Mouse (Mus musculus): ENCODE results near the gene 4930404N11Rik.
A peak's percentile ranks its signal among the peaks of the same experiment; 100 is the strongest.

DNA sequence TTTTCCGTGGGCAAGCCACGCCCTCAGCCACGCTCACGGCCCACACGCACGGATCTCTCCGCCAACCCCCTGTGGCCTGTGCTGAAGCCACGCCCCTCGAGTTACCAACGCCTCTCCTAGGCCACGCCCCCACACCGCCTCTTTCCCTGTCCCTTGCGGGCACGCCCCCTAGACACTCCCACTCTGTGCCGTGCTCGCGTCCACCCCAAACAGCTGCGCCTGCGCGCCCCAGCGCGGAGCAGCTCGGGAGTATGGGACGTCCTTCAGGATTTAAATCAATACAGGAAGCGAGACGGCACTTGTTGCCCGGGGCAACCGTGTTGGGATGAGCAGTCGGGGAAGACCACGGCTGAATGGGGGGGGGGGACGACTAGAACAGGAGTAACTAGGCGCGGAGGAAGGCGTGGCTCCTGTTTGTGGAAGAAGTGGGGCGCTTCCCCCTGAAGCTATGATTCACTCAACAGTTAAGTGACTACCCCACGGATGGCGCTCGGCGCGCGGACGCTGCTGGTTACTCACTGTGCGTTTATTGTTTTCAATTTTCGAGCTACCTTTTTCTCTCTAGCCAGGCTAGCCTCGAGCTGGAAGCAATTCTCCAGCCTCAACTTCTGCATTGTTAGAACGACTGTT, 13.1 kb upstream of the 4930404N11Rik start:
- 0 out of 2 replicates have a peak, but pooled peaks have one; percentile 23 for TF ChIP-seq CTCF (IDR thresholded peaks at IDR 0.05; ENCODE audit: low read depth)
- no peak for TF ChIP-seq EP300 (IDR thresholded peaks at IDR 0.05; ENCODE audit: low read depth)

Measured in heart, postnatal 0 days (tissue).